Mouse (Mus musculus): ENCODE results near the gene Npr2. TPM values are rescaled to one million over a fixed set of nuclear protein-coding genes. Genes with fewer than 3 reads are reported as not detected.

Npr2 gene
- polyA plus RNA-seq, 1 experiment from 2014 or later, result 11.1 TPM

DNA sequence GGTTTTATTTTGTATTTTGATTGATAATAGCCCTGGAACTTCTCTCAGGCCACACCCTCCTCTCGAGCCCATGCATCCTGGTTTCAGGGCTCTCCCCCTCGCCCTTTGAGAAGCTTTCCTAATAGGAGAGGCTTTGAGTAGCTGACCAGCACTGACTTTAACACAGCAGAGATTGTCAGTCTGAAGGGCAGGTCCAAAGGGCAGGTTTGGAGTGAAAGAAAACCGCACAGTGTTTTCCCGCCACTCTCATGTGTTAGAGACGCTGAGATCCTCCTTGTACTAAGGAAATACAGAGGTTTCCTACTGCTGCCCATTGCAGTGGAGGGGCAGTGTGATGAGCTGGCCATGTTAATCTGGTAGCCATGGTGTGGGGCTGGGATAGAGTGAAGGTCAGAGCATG, 43.2 kb downstream of the Npr2 start:
- H3K27ac ChIP-seq (ENCODE audit: low read depth), result no peak overlapping the region
- H3K36me3 ChIP-seq (ENCODE audit: control insufficient read depth, insufficient read depth, low read length), result 0 out of 2 replicates have a peak, but pooled peaks cover 6% of the 10 kb centered on the region
- WGBS, result 73% methylated on average over 5 of the region's 5 CpGs
- no peaks in the 10 kb centered on the region for H3K9me3 ChIP-seq (ENCODE audit: control insufficient read depth, low read length)
- H3K4me1 ChIP-seq (replicated peaks; ENCODE audit: control insufficient read depth, insufficient read depth, low read length), result peaks cover 7% of the 10 kb centered on the region
- H3K9ac ChIP-seq (ENCODE audit: low read length), result no peak overlapping the region
- ATAC-seq (replicated peaks; ENCODE audit: low FRiP score, low TSS enrichment, low read depth) (no peak), DNase-seq (ENCODE audit: low spot score) (no peak)
- no peak overlapping the region for H3K4me2 ChIP-seq (ENCODE audit: low read length)
- H3K27me3 ChIP-seq (replicated peaks; ENCODE audit: control insufficient read depth, insufficient read depth, low read length), result no peaks in the 10 kb centered on the region
- no peak overlapping the region for H3K4me3 ChIP-seq (ENCODE audit: low read depth, low read length)

- 0 out of 2 replicates have a peak, but pooled peaks cover 2% of the 10 kb centered on the region for H3K4me1 ChIP-seq (replicated peaks; ENCODE audit: control insufficient read depth, insufficient read depth, low read length)
- no peak for ATAC-seq (replicated peaks; ENCODE audit: low FRiP score, low TSS enrichment, low read depth)
- WGBS, result 72% methylated on average over 4 of the region's 4 CpGs
Observed at GRCm38 (mm10) chr4:43675608-43676007, 43.9 kb downstream of the Npr2 start.

GRCm38 (mm10) chr4:43678541-43678940, 46.8 kb downstream of the Npr2 start:
- WGBS, result 87% methylated on average over 6 of the region's 6 CpGs
- Histone ChIP-seq H3K27me3 (replicated peaks; ENCODE audit: control insufficient read depth, insufficient read depth, low read length) (no peaks in the 10 kb centered on the region), H3K27ac (ENCODE audit: low read depth) (no peak overlapping the region), H3K36me3 (ENCODE audit: control insufficient read depth, insufficient read depth, low read length) (0 out of 2 replicates have a peak, but pooled peaks cover 6% of the 10 kb centered on the region), H3K9me3 (ENCODE audit: control insufficient read depth, low read length) (no peaks in the 10 kb centered on the region), H3K4me3 (ENCODE audit: low read depth, low read length) (no peak overlapping the region), H3K4me2 (ENCODE audit: low read length) (no peak overlapping the region), H3K4me1 (replicated peaks; ENCODE audit: control insufficient read depth, insufficient read depth, low read length) (no peaks in the 10 kb centered on the region), H3K9ac (ENCODE audit: low read length) (no peak overlapping the region)
- ATAC-seq (replicated peaks; ENCODE audit: low FRiP score, low TSS enrichment, low read depth) (no peak), DNase-seq (ENCODE audit: low spot score) (no peak)

More at GRCm38 (mm10) chr4:43675608-43676007, 43.9 kb downstream of the Npr2 start:
- H3K9me3 ChIP-seq (ENCODE audit: control insufficient read depth, low read length), result no peaks in the 10 kb centered on the region
- no peak overlapping the region for H3K4me3 ChIP-seq (ENCODE audit: low read depth, low read length)
- no peak overlapping the region for H3K27ac ChIP-seq (ENCODE audit: low read depth)
- H3K4me2 ChIP-seq (ENCODE audit: low read length), result no peak overlapping the region
- H3K27me3 ChIP-seq (replicated peaks; ENCODE audit: control insufficient read depth, insufficient read depth, low read length), result no peaks in the 10 kb centered on the region
- 0 out of 2 replicates have a peak, but pooled peaks cover 6% of the 10 kb centered on the region for H3K36me3 ChIP-seq (ENCODE audit: control insufficient read depth, insufficient read depth, low read length)
- H3K9ac ChIP-seq (ENCODE audit: low read length), result no peak overlapping the region
- DNase-seq (ENCODE audit: low spot score), result no peak

- no peak for ATAC-seq (replicated peaks; ENCODE audit: low FRiP score, low TSS enrichment, low read depth)
- Histone ChIP-seq H3K27me3 (replicated peaks; ENCODE audit: control insufficient read depth, insufficient read depth, low read length) (no peaks in the 10 kb centered on the region), H3K4me2 (ENCODE audit: low read length) (no peak overlapping the region), H3K27ac (ENCODE audit: low read depth) (no peak overlapping the region), H3K4me1 (replicated peaks; ENCODE audit: control insufficient read depth, insufficient read depth, low read length) (no peaks in the 10 kb centered on the region), H3K9ac (ENCODE audit: low read length) (no peak overlapping the region), H3K9me3 (ENCODE audit: control insufficient read depth, low read length) (no peaks in the 10 kb centered on the region), H3K36me3 (ENCODE audit: control insufficient read depth, insufficient read depth, low read length) (0 out of 2 replicates have a peak, but pooled peaks cover 6% of the 10 kb centered on the region), H3K4me3 (ENCODE audit: low read depth, low read length) (no peak overlapping the region)
- DNase-seq (ENCODE audit: low spot score), result no peak
- WGBS, result 87% methylated on average over 7 of the region's 7 CpGs
Observed at GRCm38 (mm10) chr4:43679416-43680043, 47.8 kb downstream of the Npr2 start.

- Histone ChIP-seq H3K27me3 (replicated peaks; ENCODE audit: control insufficient read depth, insufficient read depth, low read length) (no peaks in the 10 kb centered on the region), H3K9ac (ENCODE audit: low read length) (no peak overlapping the region), H3K4me3 (ENCODE audit: low read depth, low read length) (no peak overlapping the region), H3K27ac (ENCODE audit: low read depth) (no peak overlapping the region), H3K9me3 (ENCODE audit: control insufficient read depth, low read length) (no peaks in the 10 kb centered on the region), H3K4me1 (replicated peaks; ENCODE audit: control insufficient read depth, insufficient read depth, low read length) (no peaks in the 10 kb centered on the region), H3K36me3 (ENCODE audit: control insufficient read depth, insufficient read depth, low read length) (peaks cover 31% of the 10 kb centered on the region), H3K4me2 (ENCODE audit: low read length) (no peak overlapping the region)
- WGBS, result 94% methylated on average over 17 of the region's 17 CpGs
- DNase-seq (ENCODE audit: low spot score) (no peak), ATAC-seq (replicated peaks; ENCODE audit: low FRiP score, low TSS enrichment, low read depth) (no peak)
Observed at GRCm38 (mm10) chr4:43690021-43690420, 58.3 kb downstream of the Npr2 start.

GRCm38 (mm10) chr4:43691026-43691425, 59.3 kb downstream of the Npr2 start:
- Histone ChIP-seq H3K27me3 (replicated peaks; ENCODE audit: control insufficient read depth, insufficient read depth, low read length) (no peaks in the 10 kb centered on the region), H3K4me3 (ENCODE audit: low read depth, low read length) (no peak overlapping the region), H3K27ac (ENCODE audit: low read depth) (no peak overlapping the region), H3K36me3 (ENCODE audit: control insufficient read depth, insufficient read depth, low read length) (peaks cover 24% of the 10 kb centered on the region), H3K9me3 (ENCODE audit: control insufficient read depth, low read length) (no peaks in the 10 kb centered on the region), H3K4me1 (replicated peaks; ENCODE audit: control insufficient read depth, insufficient read depth, low read length) (no peaks in the 10 kb centered on the region), H3K9ac (ENCODE audit: low read length) (no peak overlapping the region), H3K4me2 (ENCODE audit: low read length) (no peak overlapping the region)
- DNase-seq (ENCODE audit: low spot score) (no peak), ATAC-seq (replicated peaks; ENCODE audit: low FRiP score, low TSS enrichment, low read depth) (no peak)
- 79% methylated on average over 5 of the region's 5 CpGs for WGBS

DNA sequence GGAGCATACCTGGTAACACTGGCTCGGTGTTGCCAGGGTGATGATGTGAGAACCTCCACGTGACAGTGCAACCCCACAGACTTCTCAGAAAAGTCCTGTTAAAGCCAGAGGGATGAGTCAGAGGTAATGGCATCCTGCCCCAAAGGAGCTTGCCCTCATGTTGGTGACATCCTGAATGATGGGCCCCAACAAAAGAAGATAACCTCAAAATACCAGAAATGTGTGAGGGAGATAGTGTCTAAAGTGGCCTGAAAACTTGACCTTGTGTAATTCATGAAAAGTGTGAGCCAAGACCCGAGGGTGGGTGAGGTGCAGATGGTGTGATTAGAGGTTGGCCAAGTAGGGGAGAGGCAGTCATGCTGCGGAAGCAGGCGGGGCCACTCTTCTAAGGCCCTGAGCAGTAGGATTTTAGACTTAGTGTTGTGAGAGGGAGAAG, 62.1 kb downstream of the Npr2 start:
- Histone ChIP-seq H3K9ac (ENCODE audit: low read length) (no peak overlapping the region), H3K27ac (ENCODE audit: low read depth) (no peak overlapping the region), H3K27me3 (replicated peaks; ENCODE audit: control insufficient read depth, insufficient read depth, low read length) (no peaks in the 10 kb centered on the region), H3K4me3 (ENCODE audit: low read depth, low read length) (no peak overlapping the region), H3K9me3 (ENCODE audit: control insufficient read depth, low read length) (no peaks in the 10 kb centered on the region), H3K4me2 (ENCODE audit: low read length) (no peak overlapping the region), H3K36me3 (ENCODE audit: control insufficient read depth, insufficient read depth, low read length) (peaks cover 8% of the 10 kb centered on the region), H3K4me1 (replicated peaks; ENCODE audit: control insufficient read depth, insufficient read depth, low read length) (no peaks in the 10 kb centered on the region)
- ATAC-seq (replicated peaks; ENCODE audit: low FRiP score, low TSS enrichment, low read depth), result no peak
- WGBS, result 66% methylated on average over 5 of the region's 5 CpGs
- no peak for DNase-seq (ENCODE audit: low spot score)

DNA sequence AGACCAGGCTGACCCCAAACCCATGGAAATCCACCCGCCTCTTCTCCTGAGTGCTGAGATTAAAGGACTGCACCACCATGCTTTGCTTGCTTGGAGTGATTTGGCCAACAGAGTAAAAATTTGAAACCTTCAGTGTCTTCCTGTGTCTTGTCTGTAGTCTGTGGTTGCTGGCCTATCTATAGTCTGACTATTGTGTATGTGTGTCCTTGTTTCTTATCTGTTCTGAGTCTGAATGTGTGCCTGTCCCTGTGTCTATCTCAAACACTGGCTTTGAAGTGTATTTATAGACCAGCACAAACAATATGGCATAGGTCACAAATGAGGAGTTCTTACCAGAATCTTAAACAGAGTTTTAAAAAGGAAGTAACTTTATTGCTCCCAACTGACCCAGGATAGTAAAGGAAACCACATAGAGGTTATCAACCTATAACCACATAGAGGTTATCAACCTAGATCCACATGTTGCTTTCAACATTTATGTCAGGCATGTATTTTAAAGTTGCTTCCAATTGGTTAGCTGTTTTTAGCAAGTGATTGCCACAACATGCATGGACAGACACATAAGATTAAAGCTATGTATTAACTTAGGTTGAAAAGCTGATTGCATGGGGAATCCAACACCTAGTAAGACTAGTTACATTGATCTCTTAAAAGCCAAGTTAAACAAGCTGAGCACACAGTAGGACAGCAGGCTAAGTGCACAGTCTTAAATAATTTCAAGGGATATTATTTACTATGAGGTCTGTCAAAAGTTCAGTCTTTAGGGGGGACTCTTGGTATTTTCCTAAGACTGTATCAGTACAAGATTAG, 62.9 kb downstream of the Npr2 start:
- Histone ChIP-seq H3K36me3 (ENCODE audit: control insufficient read depth, insufficient read depth, low read length) (peaks cover 4% of the 10 kb centered on the region), H3K9ac (ENCODE audit: low read length) (no peak overlapping the region), H3K27ac (ENCODE audit: low read depth) (no peak overlapping the region), H3K27me3 (replicated peaks; ENCODE audit: control insufficient read depth, insufficient read depth, low read length) (no peaks in the 10 kb centered on the region), H3K4me2 (ENCODE audit: low read length) (no peak overlapping the region), H3K4me3 (ENCODE audit: low read depth, low read length) (no peak overlapping the region), H3K4me1 (replicated peaks; ENCODE audit: control insufficient read depth, insufficient read depth, low read length) (no peaks in the 10 kb centered on the region), H3K9me3 (ENCODE audit: control insufficient read depth, low read length) (no peaks in the 10 kb centered on the region)
- no peak for ATAC-seq (replicated peaks; ENCODE audit: low FRiP score, low TSS enrichment, low read depth)
- DNase-seq (ENCODE audit: low spot score), result no peak
- 93% methylated on average over 1 of the region's 1 CpGs for WGBS
